Mouse (Mus musculus) ES-Bruce4 (cell line): ENCODE measurements at regions not wholly inside any gene's neighbourhood (a gene's known extent, or its start where the extent isn't known, plus 50 kb on each side); places are given as distances from the start of the nearest gene placed in this dataset.

Source experiments
- EP300 ChIP-seq: IDR thresholded peaks from 2 replicates; pipeline ENCODE4 v1.6.1; 2011; ENCODE audit warnings: low read depth, low read length; ENCODE audit not compliant: insufficient read depth
- POLR2A ChIP-seq: IDR thresholded peaks from one replicate; pipeline ENCODE4 v1.8.1; 2011; ENCODE audit warnings: low read length; ENCODE audit not compliant: insufficient read depth

DNA sequence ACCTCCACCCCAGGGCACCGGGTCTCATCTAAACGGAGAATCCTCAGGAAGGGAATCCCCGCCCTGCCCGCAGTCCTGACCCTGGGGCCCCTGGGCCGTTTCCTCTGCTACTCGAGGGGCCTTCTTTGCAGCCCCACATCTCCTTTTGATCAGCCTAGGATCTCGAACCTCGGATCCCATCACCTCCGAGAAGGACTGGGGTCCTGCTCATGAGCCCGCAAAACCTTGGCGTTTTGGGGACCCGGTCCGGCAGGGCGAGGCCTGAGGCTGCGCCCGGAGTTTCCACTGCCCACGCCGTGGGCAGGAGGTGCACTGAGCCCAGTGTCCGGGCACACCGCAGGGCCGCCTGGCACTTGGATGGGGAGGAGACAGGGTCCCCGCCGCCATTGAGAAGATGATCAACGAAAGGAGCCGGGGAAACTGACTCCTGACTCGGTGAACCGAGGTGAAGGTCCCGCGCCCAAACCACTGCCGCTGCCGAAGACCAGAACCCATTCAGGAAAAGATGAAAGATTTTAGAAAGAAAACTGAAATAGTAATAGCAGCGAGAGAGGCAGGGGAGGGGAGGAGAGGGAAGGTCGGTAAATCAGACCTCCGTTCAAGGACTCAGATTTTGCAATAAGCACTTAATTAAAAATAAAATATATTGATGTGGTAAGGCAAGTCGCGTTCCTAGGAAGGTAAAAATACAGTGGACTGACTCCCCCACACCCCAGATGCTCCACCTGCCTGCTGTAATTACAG lies 399.0 kb upstream of the Smim15 start:
- no peak for TF ChIP-seq POLR2A
- no peak for TF ChIP-seq EP300
